Mouse (Mus musculus): ENCODE data around the gene Katnbl1. TPM values are rescaled to one million over a fixed set of nuclear protein-coding genes. Genes with fewer than 3 reads are reported as not detected.
"Not testable (repeated sequence)": the region's sequence is repeated elsewhere in the genome, so short reads cannot be mapped to it uniquely, and the experiment has no call there.

The Katnbl1 gene
- polyA plus RNA-seq, 1 experiment from 2014 or later = 38.5 TPM

GRCm38 (mm10) chr2:112429665-112430064 lies 50.7 kb downstream of the Katnbl1 start:
- Histone ChIP-seq H3K4me1 (replicated peaks; ENCODE audit: control insufficient read depth, insufficient read depth, low read length) (no peaks in the 10 kb centered on the region), H3K4me3 (ENCODE audit: low read depth, low read length) (no peak overlapping the region), H3K27ac (ENCODE audit: low read depth, low read length) (no peak overlapping the region), H3K27me3 (replicated peaks; ENCODE audit: control insufficient read depth, insufficient read depth, low read length) (no peaks in the 10 kb centered on the region), H3K4me2 (no peak overlapping the region), H3K36me3 (ENCODE audit: control insufficient read depth, insufficient read depth, low read length) (no peaks in the 10 kb centered on the region), H3K9ac (ENCODE audit: low read depth, low read length) (no peak overlapping the region), H3K9me3 (ENCODE audit: control insufficient read depth, low read length) (no peaks in the 10 kb centered on the region)
- WGBS = 77% methylated on average over 4 of the region's 4 CpGs
- no peak for ATAC-seq (replicated peaks; ENCODE audit: low FRiP score)
- no peak for DNase-seq (ENCODE audit: low spot score)

- Histone ChIP-seq H3K27me3 (replicated peaks; ENCODE audit: control insufficient read depth, insufficient read depth, low read length) (no peaks in the 10 kb centered on the region), H3K4me1 (replicated peaks; ENCODE audit: control insufficient read depth, insufficient read depth, low read length) (no peaks in the 10 kb centered on the region), H3K36me3 (ENCODE audit: control insufficient read depth, insufficient read depth, low read length) (no peaks in the 10 kb centered on the region), H3K9ac (ENCODE audit: low read depth, low read length) (no peak overlapping the region), H3K4me3 (ENCODE audit: low read depth, low read length) (no peak overlapping the region), H3K9me3 (ENCODE audit: control insufficient read depth, low read length) (no peaks in the 10 kb centered on the region), H3K4me2 (no peak overlapping the region), H3K27ac (ENCODE audit: low read depth, low read length) (no peak overlapping the region)
- ATAC-seq (replicated peaks; ENCODE audit: low FRiP score) (no peak), DNase-seq (ENCODE audit: low spot score) (no peak)
- WGBS = 62% methylated on average over 5 of the region's 5 CpGs
Measured at GRCm38 (mm10) chr2:112430403-112430802, 51.4 kb downstream of the Katnbl1 start.

DNA sequence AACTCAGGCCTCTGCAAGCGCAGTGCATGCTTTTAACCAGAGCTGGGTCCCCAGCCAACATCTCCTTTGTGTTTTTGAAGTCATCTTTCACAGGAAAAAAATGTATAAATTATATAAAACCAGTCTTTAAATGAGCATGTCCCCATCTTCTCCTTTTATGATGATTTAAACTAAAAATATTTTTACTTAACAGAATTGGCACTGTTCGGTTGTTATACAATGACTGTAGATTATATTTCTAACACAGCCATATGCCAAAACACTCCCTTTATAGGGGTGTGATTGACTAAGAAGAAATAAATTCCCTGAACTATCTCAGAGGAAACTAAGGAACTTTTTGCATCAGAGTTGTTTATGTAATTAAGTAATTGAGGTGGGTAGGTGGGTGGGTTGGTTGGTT lies 53.5 kb downstream of the Katnbl1 start:
- ATAC-seq (replicated peaks; ENCODE audit: low FRiP score) (no peak), DNase-seq (ENCODE audit: low spot score) (no peak)
- no peak overlapping the region for H3K4me3 ChIP-seq (ENCODE audit: low read depth, low read length)
- H3K4me2 ChIP-seq = no peak overlapping the region
- 91% methylated on average over 2 of the region's 2 CpGs for WGBS
- no peaks in the 10 kb centered on the region for H3K27me3 ChIP-seq (replicated peaks; ENCODE audit: control insufficient read depth, insufficient read depth, low read length)
- no peaks in the 10 kb centered on the region for H3K9me3 ChIP-seq (ENCODE audit: control insufficient read depth, low read length)
- H3K9ac ChIP-seq (ENCODE audit: low read depth, low read length) = no peak overlapping the region
- H3K36me3 ChIP-seq (ENCODE audit: control insufficient read depth, insufficient read depth, low read length) = no peaks in the 10 kb centered on the region
- no peaks in the 10 kb centered on the region for H3K4me1 ChIP-seq (replicated peaks; ENCODE audit: control insufficient read depth, insufficient read depth, low read length)
- H3K27ac ChIP-seq (ENCODE audit: low read depth, low read length) = no peak overlapping the region

- H3K4me3 ChIP-seq (ENCODE audit: low read depth, low read length) = no peak overlapping the region
- no peaks in the 10 kb centered on the region for H3K4me1 ChIP-seq (replicated peaks; ENCODE audit: control insufficient read depth, insufficient read depth, low read length)
- H3K9me3 ChIP-seq (ENCODE audit: control insufficient read depth, low read length) = no peaks in the 10 kb centered on the region
- H3K27ac ChIP-seq (ENCODE audit: low read depth, low read length) = no peak overlapping the region
- WGBS = 64% methylated on average over 2 of the region's 2 CpGs
- H3K36me3 ChIP-seq (ENCODE audit: control insufficient read depth, insufficient read depth, low read length) = no peaks in the 10 kb centered on the region
- H3K4me2 ChIP-seq = no peak overlapping the region
- ATAC-seq (replicated peaks; ENCODE audit: low FRiP score) = 0 out of 2 replicates have a peak, but pooled peaks have one; percentile 62
- no peak overlapping the region for H3K9ac ChIP-seq (ENCODE audit: low read depth, low read length)
- H3K27me3 ChIP-seq (replicated peaks; ENCODE audit: control insufficient read depth, insufficient read depth, low read length) = no peaks in the 10 kb centered on the region
- no peak for DNase-seq (ENCODE audit: low spot score)
Measured at GRCm38 (mm10) chr2:112433359-112433758, 54.3 kb downstream of the Katnbl1 start.

DNA sequence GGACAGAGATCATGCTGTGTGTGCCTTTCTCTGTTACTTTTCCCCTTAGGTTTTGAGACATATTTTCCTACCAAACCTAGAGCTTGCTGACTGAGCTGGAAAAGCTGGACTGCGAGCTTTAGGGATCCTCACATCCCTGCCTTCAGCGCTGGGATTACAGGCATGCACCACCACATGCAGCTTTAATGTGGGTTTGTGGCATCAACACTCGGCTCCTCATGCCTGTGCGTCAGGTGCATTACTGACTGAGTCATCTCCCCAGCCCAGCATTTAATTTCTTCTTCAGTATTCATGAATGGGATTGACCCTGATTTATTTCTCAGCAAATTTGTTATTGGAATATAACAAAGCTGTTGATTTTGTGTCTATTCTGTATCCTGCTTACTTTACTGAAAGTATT lies 57.3 kb downstream of the Katnbl1 start:
- no peak overlapping the region for H3K9ac ChIP-seq (ENCODE audit: low read depth, low read length)
- no peak overlapping the region for H3K4me2 ChIP-seq
- DNase-seq (ENCODE audit: low spot score) (no peak), ATAC-seq (replicated peaks; ENCODE audit: low FRiP score) (no peak)
- no peaks in the 10 kb centered on the region for H3K36me3 ChIP-seq (ENCODE audit: control insufficient read depth, insufficient read depth, low read length)
- H3K4me1 ChIP-seq (replicated peaks; ENCODE audit: control insufficient read depth, insufficient read depth, low read length) = no peaks in the 10 kb centered on the region
- 76% methylated on average over 4 of the region's 4 CpGs for WGBS
- H3K9me3 ChIP-seq (ENCODE audit: control insufficient read depth, low read length) = no peaks in the 10 kb centered on the region
- H3K4me3 ChIP-seq (ENCODE audit: low read depth, low read length) = no peak overlapping the region
- no peaks in the 10 kb centered on the region for H3K27me3 ChIP-seq (replicated peaks; ENCODE audit: control insufficient read depth, insufficient read depth, low read length)
- H3K27ac ChIP-seq (ENCODE audit: low read depth, low read length) = no peak overlapping the region

- WGBS = 79% methylated on average over 2 of the region's 2 CpGs
- Histone ChIP-seq H3K9me3 (ENCODE audit: control insufficient read depth, low read length) (no peaks in the 10 kb centered on the region), H3K27ac (ENCODE audit: low read depth, low read length) (no peak overlapping the region), H3K9ac (ENCODE audit: low read depth, low read length) (no peak overlapping the region), H3K36me3 (ENCODE audit: control insufficient read depth, insufficient read depth, low read length) (no peaks in the 10 kb centered on the region), H3K4me2 (no peak overlapping the region), H3K27me3 (replicated peaks; ENCODE audit: control insufficient read depth, insufficient read depth, low read length) (no peaks in the 10 kb centered on the region), H3K4me3 (ENCODE audit: low read depth, low read length) (no peak overlapping the region), H3K4me1 (replicated peaks; ENCODE audit: control insufficient read depth, insufficient read depth, low read length) (no peaks in the 10 kb centered on the region)
- DNase-seq (ENCODE audit: low spot score) (no peak), ATAC-seq (replicated peaks; ENCODE audit: low FRiP score) (no peak)
Measured at GRCm38 (mm10) chr2:112437589-112437988, 58.6 kb downstream of the Katnbl1 start.

GRCm38 (mm10) chr2:112443491-112443890 lies 64.5 kb downstream of the Katnbl1 start:
- 66% methylated on average over 2 of the region's 2 CpGs for WGBS
- H3K9ac ChIP-seq (ENCODE audit: low read depth, low read length) = no peak overlapping the region
- H3K27ac ChIP-seq (ENCODE audit: low read depth, low read length) = no peak overlapping the region
- no peak overlapping the region for H3K4me3 ChIP-seq (ENCODE audit: low read depth, low read length)
- no peak for ATAC-seq (replicated peaks; ENCODE audit: low FRiP score)
- no peaks in the 10 kb centered on the region for H3K36me3 ChIP-seq (ENCODE audit: control insufficient read depth, insufficient read depth, low read length)
- H3K9me3 ChIP-seq (ENCODE audit: control insufficient read depth, low read length) = no peaks in the 10 kb centered on the region
- no peaks in the 10 kb centered on the region for H3K4me1 ChIP-seq (replicated peaks; ENCODE audit: control insufficient read depth, insufficient read depth, low read length)
- DNase-seq (ENCODE audit: low spot score) = no peak
- no peak overlapping the region for H3K4me2 ChIP-seq
- H3K27me3 ChIP-seq (replicated peaks; ENCODE audit: control insufficient read depth, insufficient read depth, low read length) = no peaks in the 10 kb centered on the region

GRCm38 (mm10) chr2:112445511-112445910 lies 66.5 kb downstream of the Katnbl1 start:
- H3K4me1 ChIP-seq (replicated peaks; ENCODE audit: control insufficient read depth, insufficient read depth, low read length) = no peaks in the 10 kb centered on the region
- no peak overlapping the region for H3K4me3 ChIP-seq (ENCODE audit: low read depth, low read length)
- H3K36me3 ChIP-seq (ENCODE audit: control insufficient read depth, insufficient read depth, low read length) = no peaks in the 10 kb centered on the region
- H3K27ac ChIP-seq (ENCODE audit: low read depth, low read length) = no peak overlapping the region
- DNase-seq (ENCODE audit: low spot score) = no peak
- no peak overlapping the region for H3K4me2 ChIP-seq
- no peak for ATAC-seq (replicated peaks; ENCODE audit: low FRiP score)
- no peaks in the 10 kb centered on the region for H3K27me3 ChIP-seq (replicated peaks; ENCODE audit: control insufficient read depth, insufficient read depth, low read length)
- H3K9me3 ChIP-seq (ENCODE audit: control insufficient read depth, low read length) = no peaks in the 10 kb centered on the region
- H3K9ac ChIP-seq (ENCODE audit: low read depth, low read length) = no peak overlapping the region

DNA sequence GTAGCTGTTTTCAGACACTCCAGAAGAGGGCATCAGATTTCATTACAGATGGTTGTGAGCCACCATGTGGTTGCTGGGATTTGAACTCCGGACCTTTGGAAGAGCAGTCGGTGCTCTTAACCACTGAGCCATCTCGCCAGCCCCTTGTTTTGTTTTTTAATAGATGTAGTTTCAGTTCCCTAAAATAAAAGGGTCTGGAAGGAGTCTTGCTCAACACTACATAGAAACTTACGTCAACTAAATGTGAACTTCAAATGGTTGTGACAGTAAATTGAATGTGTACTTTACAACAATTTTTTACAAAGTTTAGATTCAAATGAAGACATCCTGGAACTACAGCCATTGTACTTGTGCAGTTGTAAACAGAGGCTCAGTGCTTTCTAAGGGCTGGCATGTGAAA lies 69.0 kb downstream of the Katnbl1 start:
- not testable (repeated sequence) for H3K4me1 ChIP-seq (replicated peaks; ENCODE audit: control insufficient read depth, insufficient read depth, low read length); ATAC-seq (replicated peaks; ENCODE audit: low FRiP score); H3K4me3 ChIP-seq (ENCODE audit: low read depth, low read length); H3K9ac ChIP-seq (ENCODE audit: low read depth, low read length); H3K36me3 ChIP-seq (ENCODE audit: control insufficient read depth, insufficient read depth, low read length); DNase-seq (ENCODE audit: low spot score); H3K9me3 ChIP-seq (ENCODE audit: control insufficient read depth, low read length); H3K27me3 ChIP-seq (replicated peaks; ENCODE audit: control insufficient read depth, insufficient read depth, low read length); H3K4me2 ChIP-seq; H3K27ac ChIP-seq (ENCODE audit: low read depth, low read length)
- 69% methylated on average over 4 of the region's 4 CpGs for WGBS
